Mouse (Mus musculus): ENCODE data around the gene Gtf2f2.

Gene Gtf2f2

GRCm38 (mm10) chr14:76010102-76011061 is at the start of gene Gtf2f2:
Gene Gtf2f2, minus strand, starts transcription at chr14:76010865.
- peak; percentile 98 for DNase-seq (ENCODE audit: low spot score)

GRCm38 (mm10) chr14:76059441-76059840 is 48.8 kb upstream of the Gtf2f2 start:
- DNase-seq (ENCODE audit: low spot score), result no peak

- no peak for DNase-seq (ENCODE audit: low spot score)
Measured at GRCm38 (mm10) chr14:76053726-76054125, 43.1 kb upstream of the Gtf2f2 start.

- DNase-seq (ENCODE audit: low spot score), result no peak
Measured at GRCm38 (mm10) chr14:76051966-76052365, 41.3 kb upstream of the Gtf2f2 start.

GRCm38 (mm10) chr14:76045767-76046166 is 35.1 kb upstream of the Gtf2f2 start:
- DNase-seq (ENCODE audit: low spot score), result no peak

- no peak for DNase-seq (ENCODE audit: low spot score)
Measured at GRCm38 (mm10) chr14:76044164-76044557, 33.5 kb upstream of the Gtf2f2 start.

- no peak for DNase-seq (ENCODE audit: low spot score)
Measured at GRCm38 (mm10) chr14:76043251-76044163, 32.8 kb upstream of the Gtf2f2 start.

- peak; percentile 72 for DNase-seq (ENCODE audit: low spot score)
Measured at GRCm38 (mm10) chr14:76033221-76033637, 22.6 kb upstream of the Gtf2f2 start.

GRCm38 (mm10) chr14:76032671-76033136 is 22.0 kb upstream of the Gtf2f2 start:
- peak; percentile 6 for DNase-seq (ENCODE audit: low spot score)

GRCm38 (mm10) chr14:76031117-76031842 is 20.6 kb upstream of the Gtf2f2 start:
- DNase-seq (ENCODE audit: low spot score), result no peak

GRCm38 (mm10) chr14:76024641-76025040 is 14.0 kb upstream of the Gtf2f2 start:
- no peak for DNase-seq (ENCODE audit: low spot score)

- no peak for DNase-seq (ENCODE audit: low spot score)
Measured at GRCm38 (mm10) chr14:76020927-76021719, 10.5 kb upstream of the Gtf2f2 start.

- no peak for DNase-seq (ENCODE audit: low spot score)
Measured at GRCm38 (mm10) chr14:76020259-76020785, 9.7 kb upstream of the Gtf2f2 start.

GRCm38 (mm10) chr14:76017785-76018490 is 7.3 kb upstream of the Gtf2f2 start:
- no peak for DNase-seq (ENCODE audit: low spot score)

- no peak for DNase-seq (ENCODE audit: low spot score)
Measured at GRCm38 (mm10) chr14:76014331-76014730, 3.7 kb upstream of the Gtf2f2 start.

GRCm38 (mm10) chr14:76011062-76011457 is 395 bp upstream of the Gtf2f2 start:
- no peak for DNase-seq (ENCODE audit: low spot score)

GRCm38 (mm10) chr14:76009185-76009584 is 1.5 kb downstream of the Gtf2f2 start:
- no peak for DNase-seq (ENCODE audit: low spot score)

- no peak for DNase-seq (ENCODE audit: low spot score)
Measured at GRCm38 (mm10) chr14:76008174-76008573, 2.5 kb downstream of the Gtf2f2 start.

GRCm38 (mm10) chr14:76005011-76005410 is 5.7 kb downstream of the Gtf2f2 start:
- no peak for DNase-seq (ENCODE audit: low spot score)

- DNase-seq (ENCODE audit: low spot score), result no peak
Measured at GRCm38 (mm10) chr14:76001781-76002180, 8.9 kb downstream of the Gtf2f2 start.
